Mouse (Mus musculus): Measurements from ENCODE around the gene Spata25. TPM values are rescaled to one million over a fixed set of nuclear protein-coding genes. Genes with fewer than 3 reads are reported as not detected.
"Not testable (repeated sequence)": the region's sequence is repeated elsewhere in the genome, so short reads cannot be mapped to it uniquely, and the experiment has no call there.

Gene Spata25
- polyA plus RNA-seq (2014; fragmentation: Nextera tagmentation; extraction: Ambion mirVana), result 0.36 TPM in 1 of 2 replicates, not detected in the other

DNA sequence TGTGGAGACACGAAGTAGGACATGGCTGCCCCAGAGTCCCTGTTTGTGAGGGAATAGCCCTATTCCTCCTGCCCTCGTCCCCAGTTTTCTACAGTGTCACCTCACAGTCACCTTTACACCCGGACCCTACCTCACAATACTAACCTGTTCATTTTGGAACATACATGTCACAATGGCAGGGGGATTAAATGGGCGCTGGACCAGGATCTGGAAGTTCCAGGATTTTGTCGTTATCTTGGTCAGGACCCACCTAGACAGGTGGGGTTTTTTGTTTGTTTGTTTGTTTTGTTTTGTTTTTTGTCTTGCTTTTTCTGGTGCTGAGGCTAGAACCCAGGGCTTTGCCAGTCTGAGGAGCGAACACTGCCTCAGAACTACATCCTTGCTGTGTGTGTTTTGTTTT, at the start of gene Spata25:
Gene Spata25 (minus strand): TSS at position 101 of the 400 bp plus-strand sequence.
- H3K4me1 ChIP-seq (ENCODE audit: control insufficient read depth, insufficient read depth, low read length), result no peaks in the 10 kb centered on the region
- no peak within 1 kb of the TSS for H3K9ac ChIP-seq (replicated peaks; ENCODE audit: low read length)
- ATAC-seq (replicated peaks; ENCODE audit: insufficient number of reproducible peaks, low FRiP score, low TSS enrichment, low read depth) (no peak), DNase-seq (ENCODE audit: low spot score) (no peak)
- 83% methylated on average over 6 of the region's 6 CpGs for WGBS
- H3K9me3 ChIP-seq (replicated peaks; ENCODE audit: control insufficient read depth, low read length), result no peaks in the 10 kb centered on the region
- H3K27ac ChIP-seq (replicated peaks; ENCODE audit: low read depth, low read length), result no peak within 1 kb of the TSS
- H3K4me3 ChIP-seq (ENCODE audit: low read depth, low read length), result no peak within 1 kb of the TSS
- no peaks in the 10 kb centered on the region for H3K27me3 ChIP-seq (ENCODE audit: control insufficient read depth, insufficient read depth, low read length)
- H3K36me3 ChIP-seq (replicated peaks; ENCODE audit: control insufficient read depth, insufficient read depth, low read depth, low read length), result no peaks in the 10 kb centered on the region; the same call in none of the 2 replicates
- H3K4me2 ChIP-seq (ENCODE audit: low read depth, low read length), result no peak within 1 kb of the TSS

DNA sequence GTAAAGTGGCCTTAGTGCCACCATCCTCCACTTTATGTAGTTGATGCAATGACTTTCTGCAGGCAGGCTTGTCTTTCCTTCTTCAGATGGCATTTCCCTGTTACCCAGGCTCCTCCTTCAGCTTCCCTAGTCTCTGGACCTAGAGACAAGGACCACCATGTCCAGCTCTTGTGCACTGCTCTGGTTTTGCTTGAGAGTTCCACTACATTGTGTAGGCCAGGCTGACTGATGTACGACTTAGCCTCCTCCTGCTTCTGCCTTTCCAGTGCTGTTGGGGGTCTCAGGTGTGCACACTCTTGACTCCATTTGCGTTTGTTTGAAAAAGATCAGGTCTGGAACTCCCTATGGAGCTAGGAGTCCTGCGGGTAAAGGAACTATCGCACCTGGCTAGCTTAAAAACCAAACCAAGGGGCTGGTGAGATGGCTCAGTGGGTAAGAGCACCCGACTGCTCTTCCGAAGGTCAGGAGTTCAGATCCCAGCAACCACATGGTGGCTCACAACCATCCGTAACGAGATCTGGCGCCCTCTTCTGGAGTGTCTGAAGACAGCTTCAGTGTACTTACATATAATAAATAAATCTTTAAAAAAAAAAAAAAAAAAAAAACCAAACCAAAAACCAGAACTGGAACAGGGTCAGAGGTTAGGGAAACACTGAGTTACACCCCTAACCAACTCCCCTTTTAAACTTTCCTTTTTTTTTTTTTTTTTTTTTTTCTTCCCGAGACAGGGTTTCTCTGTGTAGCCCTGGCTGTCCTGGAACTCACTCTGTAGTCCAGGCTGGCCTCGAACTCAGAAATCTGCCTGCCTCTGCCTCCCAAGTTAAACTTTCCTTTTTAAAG, 49.3 kb upstream of the Spata25 start:
- H3K27ac ChIP-seq (replicated peaks; ENCODE audit: low read depth, low read length); H3K9me3 ChIP-seq (replicated peaks; ENCODE audit: control insufficient read depth, low read length); H3K4me3 ChIP-seq (ENCODE audit: low read depth, low read length); H3K27me3 ChIP-seq (ENCODE audit: control insufficient read depth, insufficient read depth, low read length); H3K4me2 ChIP-seq (ENCODE audit: low read depth, low read length); H3K4me1 ChIP-seq (ENCODE audit: control insufficient read depth, insufficient read depth, low read length); H3K36me3 ChIP-seq (replicated peaks; ENCODE audit: control insufficient read depth, insufficient read depth, low read depth, low read length); DNase-seq (ENCODE audit: low spot score); ATAC-seq (replicated peaks; ENCODE audit: insufficient number of reproducible peaks, low FRiP score, low TSS enrichment, low read depth); H3K9ac ChIP-seq (replicated peaks; ENCODE audit: low read length): not testable (repeated sequence)
- 77% methylated on average over 11 of the region's 11 CpGs for WGBS

DNA sequence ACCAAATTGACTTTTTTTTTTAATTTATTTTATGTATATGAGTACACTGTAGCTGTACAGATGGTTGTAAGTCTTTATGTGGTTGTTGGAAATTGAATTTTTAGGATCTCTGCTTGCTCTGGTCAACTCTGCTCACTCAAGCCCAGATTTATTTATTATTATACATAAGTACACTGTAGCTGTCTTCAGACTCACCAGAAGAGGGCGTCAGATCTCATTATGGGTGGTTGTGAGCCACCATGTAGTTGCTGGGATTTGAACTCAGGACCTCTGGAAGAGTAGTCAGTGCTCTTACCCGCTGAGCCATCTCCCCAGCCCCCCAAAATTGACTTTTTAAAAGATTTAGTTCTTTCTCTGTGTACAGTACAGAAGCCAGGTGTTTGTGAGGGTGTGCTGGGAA, 47.3 kb upstream of the Spata25 start:
- not testable (repeated sequence) for H3K9ac ChIP-seq (replicated peaks; ENCODE audit: low read length); DNase-seq (ENCODE audit: low spot score); H3K36me3 ChIP-seq (replicated peaks; ENCODE audit: control insufficient read depth, insufficient read depth, low read depth, low read length); H3K27me3 ChIP-seq (ENCODE audit: control insufficient read depth, insufficient read depth, low read length); H3K4me2 ChIP-seq (ENCODE audit: low read depth, low read length); H3K4me1 ChIP-seq (ENCODE audit: control insufficient read depth, insufficient read depth, low read length); H3K27ac ChIP-seq (replicated peaks; ENCODE audit: low read depth, low read length); H3K4me3 ChIP-seq (ENCODE audit: low read depth, low read length); H3K9me3 ChIP-seq (replicated peaks; ENCODE audit: control insufficient read depth, low read length); ATAC-seq (replicated peaks; ENCODE audit: insufficient number of reproducible peaks, low FRiP score, low TSS enrichment, low read depth)
- WGBS, result 60% methylated on average over 2 of the region's 2 CpGs

DNA sequence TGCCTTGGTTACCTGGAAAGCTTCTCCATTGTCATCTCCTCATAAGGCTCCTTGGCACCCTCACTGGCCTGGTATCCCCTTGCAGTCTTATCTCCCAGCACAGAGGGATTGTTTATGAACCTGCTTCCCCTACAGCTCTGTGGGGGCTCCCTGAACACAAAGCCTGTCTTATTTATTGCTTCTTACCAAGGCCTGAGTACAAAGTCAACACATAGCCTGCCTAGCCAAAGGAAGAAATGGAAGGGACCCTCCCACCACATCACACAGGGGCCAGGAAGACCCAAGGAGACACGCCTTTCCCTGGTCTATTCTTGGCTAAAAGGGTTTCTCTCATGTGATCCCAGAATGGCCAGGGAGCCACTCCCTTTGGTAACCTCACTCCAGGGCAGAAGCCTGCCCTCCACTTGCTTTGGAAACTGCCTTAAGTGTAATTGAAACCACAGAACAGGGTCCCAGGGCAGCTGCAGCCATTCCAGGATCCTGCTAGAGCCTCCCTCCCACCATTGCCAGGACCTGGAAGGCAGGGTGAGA, 46.0 kb upstream of the Spata25 start:
- H3K4me3 ChIP-seq (ENCODE audit: low read depth, low read length), result no peak overlapping the region
- no peaks in the 10 kb centered on the region for H3K4me1 ChIP-seq (ENCODE audit: control insufficient read depth, insufficient read depth, low read length)
- ATAC-seq (replicated peaks; ENCODE audit: insufficient number of reproducible peaks, low FRiP score, low TSS enrichment, low read depth) (no peak), DNase-seq (ENCODE audit: low spot score) (peak; percentile 29)
- 42% methylated on average over 1 of the region's 1 CpGs for WGBS
- no peak overlapping the region for H3K9ac ChIP-seq (replicated peaks; ENCODE audit: low read length)
- no peaks in the 10 kb centered on the region for H3K36me3 ChIP-seq (replicated peaks; ENCODE audit: control insufficient read depth, insufficient read depth, low read depth, low read length)
- no peak overlapping the region for H3K4me2 ChIP-seq (ENCODE audit: low read depth, low read length)
- no peak overlapping the region for H3K27ac ChIP-seq (replicated peaks; ENCODE audit: low read depth, low read length)
- H3K9me3 ChIP-seq (replicated peaks; ENCODE audit: control insufficient read depth, low read length), result no peaks in the 10 kb centered on the region
- no peaks in the 10 kb centered on the region for H3K27me3 ChIP-seq (ENCODE audit: control insufficient read depth, insufficient read depth, low read length)

DNA sequence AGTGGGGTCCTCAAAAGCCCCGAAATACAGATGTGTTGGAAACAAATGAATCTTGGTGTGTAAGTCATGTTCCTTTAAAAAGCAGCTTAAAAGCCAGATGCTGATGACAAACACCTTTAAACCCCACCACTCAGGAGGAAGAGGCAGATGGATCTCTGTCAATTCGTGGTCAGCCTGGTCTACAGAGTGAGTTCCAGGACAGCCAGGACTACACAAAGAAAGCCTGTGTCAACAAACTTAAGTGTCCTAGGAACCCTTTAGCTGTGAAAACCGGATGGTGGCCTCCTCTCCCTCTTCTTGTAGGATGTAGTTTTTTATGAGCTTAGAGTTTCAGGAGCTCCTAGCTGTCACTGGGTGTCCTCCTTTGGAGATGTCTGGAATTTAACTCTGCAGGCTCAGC, 45.3 kb upstream of the Spata25 start:
- H3K36me3 ChIP-seq (replicated peaks; ENCODE audit: control insufficient read depth, insufficient read depth, low read depth, low read length), result no peaks in the 10 kb centered on the region
- no peaks in the 10 kb centered on the region for H3K4me1 ChIP-seq (ENCODE audit: control insufficient read depth, insufficient read depth, low read length)
- no peaks in the 10 kb centered on the region for H3K27me3 ChIP-seq (ENCODE audit: control insufficient read depth, insufficient read depth, low read length)
- 70% methylated on average over 3 of the region's 3 CpGs for WGBS
- no peak for DNase-seq (ENCODE audit: low spot score)
- no peak overlapping the region for H3K9ac ChIP-seq (replicated peaks; ENCODE audit: low read length)
- H3K4me2 ChIP-seq (ENCODE audit: low read depth, low read length), result no peak overlapping the region
- H3K9me3 ChIP-seq (replicated peaks; ENCODE audit: control insufficient read depth, low read length), result no peaks in the 10 kb centered on the region
- no peak overlapping the region for H3K4me3 ChIP-seq (ENCODE audit: low read depth, low read length)
- H3K27ac ChIP-seq (replicated peaks; ENCODE audit: low read depth, low read length), result no peak overlapping the region
- no peak for ATAC-seq (replicated peaks; ENCODE audit: insufficient number of reproducible peaks, low FRiP score, low TSS enrichment, low read depth)

DNA sequence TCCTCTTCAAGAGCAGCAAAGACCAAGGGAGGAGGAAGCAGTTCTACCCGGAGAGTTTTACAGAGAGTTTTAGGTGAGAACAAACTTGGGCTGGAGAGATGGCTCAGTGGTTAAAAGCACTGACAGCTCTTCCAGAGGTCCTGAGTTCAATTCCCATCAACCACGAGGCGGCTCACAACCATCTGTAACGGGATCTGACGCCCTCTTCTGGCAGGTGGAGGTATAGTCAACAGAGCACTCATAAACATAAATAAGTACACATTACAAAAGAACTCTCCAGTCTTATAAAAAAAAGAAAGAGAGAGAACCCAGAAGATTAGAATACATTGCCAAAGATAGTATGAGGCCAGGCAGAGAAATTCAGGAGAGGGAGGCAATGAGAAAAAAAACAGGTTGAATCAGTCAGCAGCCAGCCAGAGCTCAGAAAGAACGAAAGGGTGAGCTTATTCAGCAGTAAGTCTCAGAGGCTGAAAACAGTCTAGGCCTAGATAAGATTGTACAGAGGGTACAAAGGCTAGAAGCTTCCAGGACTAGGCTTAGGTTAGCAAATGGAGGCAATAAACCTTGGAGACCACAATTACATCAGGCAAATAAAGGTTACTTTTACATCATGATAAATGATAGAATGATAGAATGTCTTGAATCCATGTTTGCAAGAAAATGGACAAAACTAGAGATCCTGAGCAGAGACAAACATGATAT, 43.4 kb upstream of the Spata25 start:
- WGBS, result 54% methylated on average over 6 of the region's 6 CpGs
- ATAC-seq (replicated peaks; ENCODE audit: insufficient number of reproducible peaks, low FRiP score, low TSS enrichment, low read depth), result no peak
- no peak for DNase-seq (ENCODE audit: low spot score)
- H3K4me3 ChIP-seq (ENCODE audit: low read depth, low read length), result no peak overlapping the region
- H3K9ac ChIP-seq (replicated peaks; ENCODE audit: low read length), result no peak overlapping the region
- no peaks in the 10 kb centered on the region for H3K27me3 ChIP-seq (ENCODE audit: control insufficient read depth, insufficient read depth, low read length)
- no peaks in the 10 kb centered on the region for H3K9me3 ChIP-seq (replicated peaks; ENCODE audit: control insufficient read depth, low read length)
- no peak overlapping the region for H3K4me2 ChIP-seq (ENCODE audit: low read depth, low read length)
- no peaks in the 10 kb centered on the region for H3K36me3 ChIP-seq (replicated peaks; ENCODE audit: control insufficient read depth, insufficient read depth, low read depth, low read length)
- H3K4me1 ChIP-seq (ENCODE audit: control insufficient read depth, insufficient read depth, low read length), result no peaks in the 10 kb centered on the region
- no peak overlapping the region for H3K27ac ChIP-seq (replicated peaks; ENCODE audit: low read depth, low read length)

DNA sequence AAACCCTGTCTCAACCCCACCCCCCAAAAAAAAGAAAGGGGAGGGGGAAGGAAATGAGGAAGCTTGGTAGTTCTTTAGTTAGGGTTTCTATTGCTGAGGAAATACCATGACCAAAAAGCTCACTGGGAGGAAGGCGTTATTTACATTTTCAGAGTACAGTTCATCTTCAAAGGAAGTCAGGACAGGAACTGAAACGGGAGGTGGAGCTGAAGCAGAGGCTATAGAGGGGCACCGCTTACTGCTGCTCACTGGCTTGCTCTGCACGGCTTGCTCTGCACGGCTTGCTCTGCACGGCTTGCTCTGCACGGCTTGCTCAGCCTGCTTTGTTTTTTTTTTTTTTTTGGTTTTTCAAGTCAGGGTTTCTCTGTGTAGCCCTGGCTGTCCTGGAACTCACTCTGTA, 40.2 kb upstream of the Spata25 start:
- no peak overlapping the region for H3K4me3 ChIP-seq (ENCODE audit: low read depth, low read length)
- no peaks in the 10 kb centered on the region for H3K27me3 ChIP-seq (ENCODE audit: control insufficient read depth, insufficient read depth, low read length)
- no peaks in the 10 kb centered on the region for H3K36me3 ChIP-seq (replicated peaks; ENCODE audit: control insufficient read depth, insufficient read depth, low read depth, low read length)
- ATAC-seq (replicated peaks; ENCODE audit: insufficient number of reproducible peaks, low FRiP score, low TSS enrichment, low read depth) (no peak; the same call in 1 of the 2 replicates), DNase-seq (ENCODE audit: low spot score) (no peak)
- H3K4me1 ChIP-seq (ENCODE audit: control insufficient read depth, insufficient read depth, low read length), result no peaks in the 10 kb centered on the region
- 72% methylated on average over 7 of the region's 7 CpGs for WGBS
- H3K27ac ChIP-seq (replicated peaks; ENCODE audit: low read depth, low read length), result no peak overlapping the region
- H3K4me2 ChIP-seq (ENCODE audit: low read depth, low read length), result no peak overlapping the region
- H3K9ac ChIP-seq (replicated peaks; ENCODE audit: low read length), result no peak overlapping the region
- no peaks in the 10 kb centered on the region for H3K9me3 ChIP-seq (replicated peaks; ENCODE audit: control insufficient read depth, low read length)

DNA sequence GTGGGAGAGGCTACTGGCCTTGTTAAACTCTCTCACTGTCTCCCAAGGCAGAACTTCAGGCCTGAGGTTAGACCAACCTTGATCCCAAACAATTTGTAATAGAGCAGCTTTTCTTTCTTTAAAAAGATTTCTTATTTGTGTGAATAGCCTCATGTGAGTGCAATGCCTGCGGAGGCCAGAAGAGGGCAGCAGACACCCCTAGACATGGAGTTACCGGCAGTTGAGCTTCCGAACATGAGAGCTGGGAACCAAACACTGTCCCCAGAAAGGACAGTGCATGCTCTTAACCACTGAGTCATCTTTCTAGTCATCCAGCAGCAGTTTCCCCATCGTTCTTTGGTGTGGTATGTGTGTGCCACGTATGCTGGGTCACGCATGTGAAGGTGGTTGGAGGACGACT, 39.2 kb upstream of the Spata25 start:
- Histone ChIP-seq H3K36me3 (replicated peaks; ENCODE audit: control insufficient read depth, insufficient read depth, low read depth, low read length) (no peaks in the 10 kb centered on the region), H3K4me1 (ENCODE audit: control insufficient read depth, insufficient read depth, low read length) (no peaks in the 10 kb centered on the region), H3K9ac (replicated peaks; ENCODE audit: low read length) (no peak overlapping the region), H3K4me3 (ENCODE audit: low read depth, low read length) (no peak overlapping the region), H3K27me3 (ENCODE audit: control insufficient read depth, insufficient read depth, low read length) (no peaks in the 10 kb centered on the region), H3K4me2 (ENCODE audit: low read depth, low read length) (no peak overlapping the region), H3K9me3 (replicated peaks; ENCODE audit: control insufficient read depth, low read length) (no peaks in the 10 kb centered on the region), H3K27ac (replicated peaks; ENCODE audit: low read depth, low read length) (no peak overlapping the region)
- DNase-seq (ENCODE audit: low spot score) (no peak), ATAC-seq (replicated peaks; ENCODE audit: insufficient number of reproducible peaks, low FRiP score, low TSS enrichment, low read depth) (no peak)
- WGBS, result 86% methylated on average over 7 of the region's 7 CpGs
